Mouse (Mus musculus): ENCODE measurements around the gene Kctd2. TPM values are rescaled to one million over a fixed set of nuclear protein-coding genes. Genes with fewer than 3 reads are reported as not detected.
"Not testable (repeated sequence)": the region's sequence is repeated elsewhere in the genome, so short reads cannot be mapped to it uniquely, and the experiment has no call there.

Gene Kctd2
- polyA plus RNA-seq, 1 experiment: 69.1 TPM

GRCm38 (mm10) chr11:115473626-115474275, 53.8 kb downstream of the Kctd2 start:
- 26% methylated on average over 15 of the region's 15 CpGs for WGBS
- Histone ChIP-seq H3K27me3 (ENCODE audit: control insufficient read depth, insufficient read depth, low read length) (no peaks in the 10 kb centered on the region), H3K36me3 (ENCODE audit: control insufficient read depth, insufficient read depth, low read length) (peaks cover 29% of the 10 kb centered on the region), H3K4me3 (ENCODE audit: control insufficient read depth, insufficient read depth, low read length) (no peak overlapping the region), H3K4me1 (replicated peaks; ENCODE audit: control insufficient read depth, insufficient read depth, low read length) (peaks cover 39% of the 10 kb centered on the region), H3K27ac (ENCODE audit: control insufficient read depth, insufficient read depth, low read length) (peak overlapping the region; percentile 23; the same call in 1 of the 2 replicates)
- peak; percentile 95 for DNase-seq
- no peak for TF ChIP-seq POLR2A (IDR thresholded peaks at IDR 0.05; ENCODE audit: control insufficient read depth, extremely low read depth, insufficient read depth, low read length, poor library complexity)
- TF ChIP-seq CTCF (IDR thresholded peaks at IDR 0.05; ENCODE audit: borderline replicate concordance, control insufficient read depth, extremely low read depth, insufficient read depth, low read length, poor library complexity): peak; percentile 60; the same call in 1 of the 2 replicates

DNA sequence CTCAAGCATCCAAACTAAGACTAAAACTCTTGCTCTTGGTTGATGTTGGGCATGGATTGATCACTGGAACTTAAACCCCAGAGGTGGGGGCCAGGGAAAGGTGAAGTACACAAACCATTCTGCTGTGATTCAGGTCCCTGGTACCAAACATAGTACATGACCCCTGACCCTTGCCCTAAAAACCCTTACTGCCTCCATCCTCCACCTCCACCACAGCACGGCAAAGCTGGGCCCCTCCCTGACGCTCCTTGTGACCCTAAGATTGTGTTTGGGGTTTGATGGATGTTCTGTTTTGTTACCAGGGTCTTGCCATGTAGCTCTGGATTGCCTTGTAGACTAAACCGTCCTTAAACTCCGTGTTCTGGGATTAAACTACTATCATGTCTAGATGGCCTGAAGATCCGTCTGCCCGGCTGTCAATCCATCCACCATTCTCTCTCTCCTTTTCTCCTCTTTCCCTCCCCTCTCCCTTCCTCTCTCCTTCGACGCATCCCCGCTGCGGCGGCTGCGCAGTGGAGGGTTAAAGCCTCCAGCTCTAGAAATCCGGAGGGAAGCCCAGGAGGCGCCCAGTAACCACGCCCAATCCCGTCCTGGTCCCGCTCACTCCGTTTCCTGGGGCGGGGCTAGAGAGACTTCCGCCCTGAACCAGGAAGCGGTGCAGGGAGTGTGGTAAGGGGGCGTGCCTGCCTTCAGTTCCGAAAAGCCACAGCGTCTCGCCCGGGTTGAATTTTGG, 55.3 kb downstream of the Kctd2 start, which contains the start of gene Armc7:
Gene Armc7 (plus strand): TSS at position 643 of the 733 bp plus-strand sequence.
- Histone ChIP-seq H3K4me1 (replicated peaks; ENCODE audit: control insufficient read depth, insufficient read depth, low read length) (peaks cover 41% of the 10 kb centered on the region), H3K27me3 (ENCODE audit: control insufficient read depth, insufficient read depth, low read length) (no peaks in the 10 kb centered on the region), H3K27ac (ENCODE audit: control insufficient read depth, insufficient read depth, low read length) (peak within 1 kb of the TSS; percentile 84), H3K4me3 (ENCODE audit: control insufficient read depth, insufficient read depth, low read length) (peak within 1 kb of the TSS; percentile 86), H3K36me3 (ENCODE audit: control insufficient read depth, insufficient read depth, low read length) (peaks cover 22% of the 10 kb centered on the region)
- 5% methylated on average over 26 of the region's 26 CpGs for WGBS
- TF ChIP-seq CTCF (IDR thresholded peaks at IDR 0.05; ENCODE audit: borderline replicate concordance, control insufficient read depth, extremely low read depth, insufficient read depth, low read length, poor library complexity): no peak
- TF ChIP-seq POLR2A (IDR thresholded peaks at IDR 0.05; ENCODE audit: control insufficient read depth, extremely low read depth, insufficient read depth, low read length, poor library complexity): no peak
- DNase-seq: peak; percentile 96

- Histone ChIP-seq H3K4me1 (replicated peaks; ENCODE audit: control insufficient read depth, insufficient read depth, low read length) (peaks cover 43% of the 10 kb centered on the region), H3K36me3 (ENCODE audit: control insufficient read depth, insufficient read depth, low read length) (peaks cover 19% of the 10 kb centered on the region; the same call in 1 of the 2 replicates), H3K27ac (ENCODE audit: control insufficient read depth, insufficient read depth, low read length) (peak overlapping the region; percentile 84), H3K4me3 (ENCODE audit: control insufficient read depth, insufficient read depth, low read length) (peak overlapping the region; percentile 86), H3K27me3 (ENCODE audit: control insufficient read depth, insufficient read depth, low read length) (no peaks in the 10 kb centered on the region)
- under 1% methylated on average over 28 of the region's 28 CpGs for WGBS
- DNase-seq: no peak
- TF ChIP-seq POLR2A (IDR thresholded peaks at IDR 0.05; ENCODE audit: control insufficient read depth, extremely low read depth, insufficient read depth, low read length, poor library complexity) (peak; percentile 35; the same call in 1 of the 2 replicates), CTCF (IDR thresholded peaks at IDR 0.05; ENCODE audit: borderline replicate concordance, control insufficient read depth, extremely low read depth, insufficient read depth, low read length, poor library complexity) (0 out of 2 replicates have a peak, but pooled peaks have one; percentile 35)
Observed at GRCm38 (mm10) chr11:115475758-115476237, 55.9 kb downstream of the Kctd2 start.

DNA sequence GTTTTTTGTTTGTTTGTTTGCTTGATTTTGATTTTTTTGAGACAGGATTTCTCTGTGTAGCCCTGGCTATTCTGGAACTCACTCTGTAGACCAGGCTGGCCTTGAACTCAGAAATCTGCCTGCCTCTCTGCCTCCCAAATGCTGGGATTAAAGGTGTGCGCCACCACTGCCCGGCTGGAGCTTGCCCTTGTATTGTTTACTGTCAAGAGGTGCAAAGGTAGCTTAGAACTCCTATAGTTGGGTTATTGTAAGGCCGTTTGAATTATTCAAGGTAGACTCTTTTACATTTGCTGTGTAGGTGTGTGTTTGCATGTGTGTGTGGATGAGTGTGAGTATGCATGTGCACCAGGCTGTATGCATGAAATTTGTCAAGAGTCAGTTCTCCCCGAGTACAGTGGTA, 56.7 kb downstream of the Kctd2 start:
- not testable (repeated sequence) for DNase-seq; H3K27me3 ChIP-seq (ENCODE audit: control insufficient read depth, insufficient read depth, low read length)
- Histone ChIP-seq H3K4me1 (replicated peaks; ENCODE audit: control insufficient read depth, insufficient read depth, low read length) (peaks cover 47% of the 10 kb centered on the region), H3K27ac (ENCODE audit: control insufficient read depth, insufficient read depth, low read length) (peak overlapping the region; percentile 59), H3K36me3 (ENCODE audit: control insufficient read depth, insufficient read depth, low read length) (peaks cover 19% of the 10 kb centered on the region; the same call in 1 of the 2 replicates), H3K4me3 (ENCODE audit: control insufficient read depth, insufficient read depth, low read length) (peak overlapping the region; percentile 86)
- 65% methylated on average over 4 of the region's 4 CpGs for WGBS

- 40% methylated on average over 7 of the region's 7 CpGs for WGBS
- not testable (repeated sequence) for DNase-seq; H3K27me3 ChIP-seq (ENCODE audit: control insufficient read depth, insufficient read depth, low read length)
- Histone ChIP-seq H3K27ac (ENCODE audit: control insufficient read depth, insufficient read depth, low read length) (peak overlapping the region; percentile 59), H3K4me3 (ENCODE audit: control insufficient read depth, insufficient read depth, low read length) (peak overlapping the region; percentile 27; the same call in 1 of the 2 replicates), H3K36me3 (ENCODE audit: control insufficient read depth, insufficient read depth, low read length) (peaks cover 17% of the 10 kb centered on the region; the same call in 1 of the 2 replicates), H3K4me1 (replicated peaks; ENCODE audit: control insufficient read depth, insufficient read depth, low read length) (peaks cover 53% of the 10 kb centered on the region)
Observed at GRCm38 (mm10) chr11:115477388-115477787, 57.5 kb downstream of the Kctd2 start.

GRCm38 (mm10) chr11:115478296-115478938, 58.5 kb downstream of the Kctd2 start:
- WGBS: 69% methylated on average over 9 of the region's 9 CpGs
- H3K27ac ChIP-seq (ENCODE audit: control insufficient read depth, insufficient read depth, low read length): peak overlapping the region; percentile 22; the same call in 1 of the 2 replicates
- no peak for DNase-seq
- peak overlapping the region; percentile 37 for H3K4me3 ChIP-seq (ENCODE audit: control insufficient read depth, insufficient read depth, low read length)
- no peaks in the 10 kb centered on the region for H3K27me3 ChIP-seq (ENCODE audit: control insufficient read depth, insufficient read depth, low read length)
- peaks cover 6% of the 10 kb centered on the region; the same call in 1 of the 2 replicates for H3K36me3 ChIP-seq (ENCODE audit: control insufficient read depth, insufficient read depth, low read length)
- TF ChIP-seq CTCF (IDR thresholded peaks at IDR 0.05; ENCODE audit: borderline replicate concordance, control insufficient read depth, extremely low read depth, insufficient read depth, low read length, poor library complexity) (no peak), POLR2A (IDR thresholded peaks at IDR 0.05; ENCODE audit: control insufficient read depth, extremely low read depth, insufficient read depth, low read length, poor library complexity) (no peak)
- H3K4me1 ChIP-seq (replicated peaks; ENCODE audit: control insufficient read depth, insufficient read depth, low read length): peaks cover 45% of the 10 kb centered on the region

Other genes starting within 250 kb of the Kctd2 start
- gene Tmem104, start 232.6 kb upstream of the Kctd2 start, polyA plus RNA-seq (2012; rRNA removed): 24.1 and 26.8 TPM in 2 replicates
- 9.8 and 11.8 TPM in 2 replicates for gene Nat9, start 232.3 kb upstream of the Kctd2 start, polyA plus RNA-seq (2012; rRNA removed)
- 6.5 and 7.1 TPM in 2 replicates for gene Grin2c, start 152.9 kb upstream of the Kctd2 start, polyA plus RNA-seq (2012; rRNA removed)
- 31.8 and 36.3 TPM in 2 replicates for gene Fdxr, start 143.1 kb upstream of the Kctd2 start, polyA plus RNA-seq (2012; rRNA removed)
- 1.6 and 2.1 TPM in 2 replicates for gene Fads6, start 122.5 kb upstream of the Kctd2 start, polyA plus RNA-seq (2012; rRNA removed)
- gene Otop2, start 113.0 kb upstream of the Kctd2 start, polyA plus RNA-seq (2012; rRNA removed): 0.26 and 0.32 TPM in 2 replicates
- 0.05 and 0.11 TPM in 2 replicates for gene Ush1g, start 98.1 kb upstream of the Kctd2 start, polyA plus RNA-seq (2012; rRNA removed)
- 0.06 and 0.12 TPM in 2 replicates for gene Otop3, start 85.4 kb upstream of the Kctd2 start, polyA plus RNA-seq (2012; rRNA removed)
- gene Hid1, start 52.4 kb upstream of the Kctd2 start, polyA plus RNA-seq (2012; rRNA removed): 127 and 143 TPM in 2 replicates
- gene Cdr2l, start 38.2 kb upstream of the Kctd2 start, polyA plus RNA-seq (2012; rRNA removed): 14.3 and 15.1 TPM in 2 replicates
- 144 and 166 TPM in 2 replicates for gene Mrpl58, start 16.4 kb upstream of the Kctd2 start, polyA plus RNA-seq (2012; rRNA removed)
- gene Atp5h, start 166 bp upstream of the Kctd2 start, polyA plus RNA-seq (2012; rRNA removed): 118 and 155 TPM in 2 replicates
- 0.79 and 0.80 TPM in 2 replicates for gene Trim80, start 20.4 kb downstream of the Kctd2 start, polyA plus RNA-seq (2012; rRNA removed)
- 446 and 456 TPM in 2 replicates for gene Slc16a5, start 42.3 kb downstream of the Kctd2 start, polyA plus RNA-seq (2012; rRNA removed)
- 86.1 and 91.3 TPM in 2 replicates for gene Armc7, start 55.5 kb downstream of the Kctd2 start, polyA plus RNA-seq (2012; rRNA removed)
- gene Nt5c, start 71.7 kb downstream of the Kctd2 start, polyA plus RNA-seq (2012; rRNA removed): 122 and 145 TPM in 2 replicates
- gene Jpt1, start 94.3 kb downstream of the Kctd2 start, polyA plus RNA-seq (2012; rRNA removed): 654 and 686 TPM in 2 replicates
- gene Sumo2, start 116.1 kb downstream of the Kctd2 start, polyA plus RNA-seq (2012; rRNA removed): 102 and 105 TPM in 2 replicates
- gene Nup85, start 144.3 kb downstream of the Kctd2 start, polyA plus RNA-seq (2012; rRNA removed): 114 and 136 TPM in 2 replicates
- gene Mrps7, start 183.8 kb downstream of the Kctd2 start, polyA plus RNA-seq (2012; rRNA removed): 24.5 and 25.0 TPM in 2 replicates
- gene Gga3, start 183.9 kb downstream of the Kctd2 start, polyA plus RNA-seq (2012; rRNA removed): 102 and 106 TPM in 2 replicates
- 188 and 215 TPM in 2 replicates for gene Mif4gd, start 192.8 kb downstream of the Kctd2 start, polyA plus RNA-seq (2012; rRNA removed)
- gene Slc25a19, start 208.2 kb downstream of the Kctd2 start, polyA plus RNA-seq (2012; rRNA removed): 98.5 and 98.6 TPM in 2 replicates